Mouse (Mus musculus) thymus, postnatal 0 days (tissue): ENCODE data around the gene Tulp1. TPM values are rescaled to one million over a fixed set of nuclear protein-coding genes. Genes with fewer than 3 reads are reported as not detected.

ENCODE experiments used
- DNase-seq: peaks from one replicate; pipeline ENCODE4 v3.0.0-alpha.2; 2015; ENCODE audit warnings: low spot score
- polyA plus RNA-seq: library from polyadenylated mRNA; unstranded; fragments of >200 nt; fragmentation: Nextera tagmentation; extraction: Ambion mirVana; gene quantifications from 2 replicates; pipeline ENCODE4 v1.2.1, GENCODE M21; 2015

Tulp1 gene
- polyA plus RNA-seq, 1 experiment from 2014 or later, result 0.56 TPM

DNA sequence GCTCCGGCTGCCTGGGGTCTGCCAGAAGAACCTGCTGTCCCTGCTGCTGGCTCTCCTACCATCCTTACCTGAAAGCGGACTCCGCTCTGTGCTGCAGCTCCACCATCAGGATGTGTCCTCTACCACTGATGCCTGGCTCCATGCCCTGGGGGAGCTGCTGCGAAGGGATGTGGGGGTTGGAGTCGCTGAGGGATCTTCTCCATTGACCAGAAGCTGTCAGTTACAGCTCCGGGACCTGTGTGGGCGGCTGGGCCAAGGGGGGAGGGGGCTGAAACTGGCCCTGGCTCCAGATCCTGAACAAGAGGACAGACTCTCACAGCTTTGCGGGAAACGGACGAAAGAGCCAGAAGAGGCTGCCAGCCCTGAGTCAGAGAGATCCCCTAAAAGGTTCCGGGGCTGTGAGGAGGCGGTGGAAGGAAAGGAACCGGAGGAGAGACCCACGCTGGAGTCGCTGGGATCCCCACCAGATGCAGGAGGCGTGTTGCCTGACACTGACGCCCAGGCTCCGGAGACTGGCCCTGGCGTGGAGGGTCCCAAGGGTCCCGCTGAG lies 49.3 kb downstream of the Tulp1 start:
- no peak for DNase-seq

DNA sequence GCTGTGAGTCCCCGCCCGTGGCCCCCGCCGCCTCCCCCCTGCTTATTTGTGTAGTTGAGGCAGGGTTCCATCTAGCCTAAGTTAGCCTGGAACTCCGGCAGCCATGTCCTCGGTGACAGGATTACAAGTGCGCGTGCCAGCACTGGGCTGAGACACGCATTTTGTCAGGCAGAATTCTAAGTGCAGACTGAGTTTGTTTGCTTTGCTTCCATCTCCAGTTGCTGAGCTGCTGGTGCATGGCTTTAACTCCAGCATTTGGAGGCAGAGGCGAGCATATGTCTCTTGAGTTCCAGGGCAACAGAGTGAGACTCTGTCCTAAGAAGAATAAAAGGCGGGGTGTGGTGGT lies 51.2 kb downstream of the Tulp1 start:
- no peak for DNase-seq

- peak; percentile 98 for DNase-seq
Observed at GRCm38 (mm10) chr17:28313212-28313879, 51.7 kb downstream of the Tulp1 start, which contains the start of gene Fance. Fance (plus strand) TSS chr17:28313519.

- DNase-seq, result no peak
Observed at GRCm38 (mm10) chr17:28312232-28313211, 52.5 kb downstream of the Tulp1 start.

GRCm38 (mm10) chr17:28311366-28312132 lies 53.5 kb downstream of the Tulp1 start:
- DNase-seq, result peak; percentile 45

- DNase-seq, result no peak
Observed at GRCm38 (mm10) chr17:28310831-28311230, 54.2 kb downstream of the Tulp1 start.

- peak; percentile 90 for DNase-seq
Observed at GRCm38 (mm10) chr17:28308297-28309195, 56.5 kb downstream of the Tulp1 start.

DNA sequence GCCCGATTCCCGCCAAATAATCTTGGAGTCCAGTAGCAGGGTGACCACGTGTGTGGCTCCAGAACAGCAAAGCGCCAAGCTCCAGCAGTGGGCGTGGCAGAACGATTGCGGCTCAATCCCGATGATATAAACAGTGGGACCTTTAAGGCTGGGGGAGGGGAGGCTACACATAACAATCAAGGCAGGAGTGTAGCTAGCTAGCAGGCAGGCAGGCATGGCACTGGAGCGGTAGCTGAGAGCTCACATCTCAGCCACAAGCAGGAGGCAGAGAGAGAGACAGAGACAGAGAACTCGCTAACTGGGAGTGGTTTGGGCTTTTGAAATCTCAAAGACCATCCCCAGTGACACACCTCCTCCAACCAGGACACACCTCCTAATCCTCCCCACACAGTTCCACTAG lies 59.9 kb downstream of the Tulp1 start:
- DNase-seq, result no peak

Other genes starting within 250 kb of the Tulp1 start
- 0.08 and 0.12 TPM in 2 replicates for gene Scube3, start 223.1 kb downstream of the Tulp1 start, polyA plus RNA-seq
- 15.0 and 17.8 TPM in 2 replicates for gene Zfp523, start 188.1 kb downstream of the Tulp1 start, polyA plus RNA-seq
- 201 and 234 TPM in 2 replicates for gene Def6, start 157.4 kb downstream of the Tulp1 start, polyA plus RNA-seq
- gene Ppard, start 132.5 kb downstream of the Tulp1 start, polyA plus RNA-seq, result 2.3 and 3.0 TPM in 2 replicates
- gene Fance, start 51.7 kb downstream of the Tulp1 start, polyA plus RNA-seq, result 20.7 and 27.6 TPM in 2 replicates
- gene Rpl10a, start 36.8 kb downstream of the Tulp1 start, polyA plus RNA-seq, result 790 and 815 TPM in 2 replicates
- 2.1 and 2.2 TPM in 2 replicates for gene Tead3, start 14.4 kb downstream of the Tulp1 start, polyA plus RNA-seq
- 121 and 124 TPM in 2 replicates for gene Fkbp5, start 152.3 kb upstream of the Tulp1 start, polyA plus RNA-seq
- not detected in 2 replicates for gene Armc12, start 165.6 kb upstream of the Tulp1 start, polyA plus RNA-seq
- gene Clpsl2, start 184.2 kb upstream of the Tulp1 start, polyA plus RNA-seq, result not detected in 2 replicates
- gene Clps, start 195.5 kb upstream of the Tulp1 start, polyA plus RNA-seq, result 1.4 and 1.9 TPM in 2 replicates
- gene Lhfpl5, start 210.4 kb upstream of the Tulp1 start, polyA plus RNA-seq, result 0.27 TPM in 1 of 2 replicates, not detected in the other